Mouse (Mus musculus) lung, postnatal 10 days (tissue): Measurements from ENCODE around the gene Mutyh.

ENCODE experiments used
- DNase-seq: peaks from one replicate; pipeline ENCODE4 v3.0.0; 2021

The Mutyh gene

DNA sequence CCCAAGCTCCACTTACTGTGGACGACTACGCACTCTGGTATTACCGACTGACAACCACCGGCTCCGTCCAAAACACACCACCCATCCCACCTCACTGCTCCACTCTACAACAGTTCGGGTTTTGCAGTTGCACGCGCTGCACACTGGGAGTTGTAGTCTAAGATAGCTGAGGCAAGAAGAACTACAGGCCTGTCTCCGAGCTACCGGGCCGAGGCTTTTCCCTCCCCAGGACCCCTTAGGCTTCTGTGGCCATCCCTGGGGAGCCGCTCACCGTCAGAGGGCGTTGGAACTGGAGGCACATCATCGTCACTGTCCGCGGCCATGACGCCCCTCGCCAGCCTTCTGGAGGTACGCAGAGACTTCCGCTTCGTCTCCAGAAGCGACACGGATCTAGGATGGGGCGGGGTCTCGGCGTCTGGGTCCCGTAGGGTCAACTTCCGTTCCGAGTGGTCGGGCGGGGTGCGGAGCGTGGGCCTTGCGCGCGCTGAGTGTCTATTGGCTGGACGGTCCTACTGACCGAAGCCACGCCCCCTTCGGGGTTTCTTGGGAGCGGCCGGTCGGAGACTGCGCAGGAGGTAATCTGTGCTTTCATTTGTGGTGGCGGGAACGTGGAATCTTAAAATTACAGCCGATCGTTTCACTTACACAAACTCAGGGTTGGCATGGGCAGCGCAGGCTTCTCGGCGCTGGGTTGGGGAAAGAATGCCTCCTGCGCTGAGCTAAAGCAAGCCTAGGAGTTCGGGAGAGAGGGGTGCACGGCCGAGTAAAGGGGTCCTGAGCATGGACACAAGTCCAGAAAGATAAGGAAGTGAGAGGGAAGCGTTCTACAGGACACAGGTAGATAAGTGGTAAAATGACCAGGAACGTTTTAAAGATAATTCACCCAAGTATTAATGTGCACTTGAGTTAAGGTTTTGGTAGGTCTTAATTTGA lies at the start of gene Mutyh, which contains the start of gene Toe1:
Gene Mutyh, plus strand, starts transcription at position 527 of the 933 bp plus-strand sequence.
Gene Toe1, minus strand, starts transcription at position 444 of the 933 bp plus-strand sequence.
- DNase-seq: peak; percentile 97

DNA sequence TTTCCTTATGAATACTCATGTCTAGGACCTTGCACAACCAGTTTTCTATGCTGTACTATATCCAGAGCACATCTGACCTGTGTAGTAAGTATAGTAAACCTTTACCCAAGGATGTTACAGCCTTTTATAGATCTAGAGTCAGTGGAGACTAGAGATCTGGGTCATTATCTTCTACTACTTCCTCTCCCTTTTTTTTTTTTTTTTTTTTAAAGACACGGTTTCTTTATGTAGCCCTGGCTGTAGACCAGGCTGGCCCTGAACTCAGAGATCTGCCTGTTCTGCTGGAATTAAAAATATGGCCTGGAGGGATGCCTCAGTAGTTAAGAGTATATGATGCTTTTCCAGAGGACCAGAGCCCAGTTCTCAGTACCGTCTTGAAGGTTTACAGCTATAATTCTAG lies 45.6 kb upstream of the Mutyh start:
- no peak for DNase-seq

DNA sequence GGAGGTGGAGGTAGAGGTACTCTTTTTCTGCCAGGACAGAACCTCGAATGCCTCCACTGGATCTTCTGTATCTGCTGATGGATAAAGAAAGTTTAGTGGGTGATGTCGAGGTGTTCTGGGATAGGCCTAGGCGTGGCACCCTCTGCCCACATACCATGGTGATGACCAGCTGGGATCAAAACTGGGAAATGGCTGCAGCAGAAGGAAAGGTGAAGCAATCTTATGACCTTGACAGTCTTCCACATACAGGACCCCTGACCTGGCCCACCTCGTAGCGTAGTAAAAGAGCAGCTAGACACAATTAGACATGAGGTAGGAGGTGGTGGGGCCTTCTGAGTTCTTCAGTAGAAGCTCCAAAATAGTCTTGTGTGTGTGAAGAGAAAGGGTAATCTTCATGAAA lies 43.5 kb upstream of the Mutyh start:
- DNase-seq: no peak

DNA sequence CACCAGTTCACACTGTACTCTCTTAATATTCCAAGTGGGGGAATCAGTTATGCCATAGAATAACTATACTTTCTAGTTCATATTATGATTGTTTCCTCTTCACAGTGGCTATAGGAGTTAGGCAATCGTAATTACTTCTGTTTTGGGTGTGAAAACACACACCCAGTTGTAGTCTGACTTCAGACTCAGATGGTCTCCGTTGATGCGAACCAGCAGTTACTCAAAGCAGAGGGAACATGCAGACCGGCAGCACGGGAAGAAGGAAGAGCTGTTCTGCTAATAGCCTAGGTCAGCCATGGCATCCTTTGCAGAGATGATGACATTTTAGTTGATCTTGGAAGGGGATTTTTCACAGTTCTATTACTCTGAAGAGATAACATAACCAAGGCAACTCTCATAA lies 39.0 kb upstream of the Mutyh start:
- DNase-seq: no peak

DNA sequence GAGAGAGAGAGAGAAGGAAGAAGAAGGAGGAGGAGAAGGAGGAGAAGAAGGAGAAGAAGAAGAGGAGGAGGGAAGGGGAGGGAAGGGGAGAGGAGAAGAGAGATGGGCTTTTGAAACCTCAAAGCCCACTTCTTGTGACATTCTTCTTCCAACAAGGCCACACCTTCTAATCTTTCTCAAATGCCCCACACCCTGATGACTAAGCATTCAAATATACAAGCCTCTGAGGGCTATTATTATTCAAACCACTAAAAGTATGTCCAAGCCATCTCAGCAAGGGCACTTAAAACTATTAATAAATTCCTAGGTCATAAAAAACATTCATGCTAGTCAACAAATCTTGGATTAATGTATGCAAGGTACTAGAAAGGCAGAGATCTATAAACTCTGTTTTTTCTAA lies 38.5 kb upstream of the Mutyh start:
- DNase-seq: no peak

DNA sequence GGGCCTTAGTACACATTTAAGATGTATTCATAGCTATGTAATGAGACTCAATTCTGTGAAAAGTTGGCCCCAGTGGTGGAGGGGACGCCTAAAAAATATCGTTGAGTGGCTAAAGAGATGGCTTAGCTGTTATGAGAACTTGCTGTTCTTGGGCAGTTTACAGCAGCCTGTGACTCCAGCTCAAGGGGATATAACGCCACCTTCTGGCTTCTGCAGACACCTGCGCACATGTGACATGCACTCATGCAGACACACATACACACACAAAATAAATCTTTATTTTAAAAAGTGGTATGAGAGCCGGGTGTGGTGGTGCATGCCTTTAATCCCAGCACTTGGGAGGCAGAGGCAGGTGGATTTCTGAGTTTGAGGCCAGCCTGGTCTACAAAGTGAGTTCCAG lies 31.1 kb upstream of the Mutyh start:
- no peak for DNase-seq

DNA sequence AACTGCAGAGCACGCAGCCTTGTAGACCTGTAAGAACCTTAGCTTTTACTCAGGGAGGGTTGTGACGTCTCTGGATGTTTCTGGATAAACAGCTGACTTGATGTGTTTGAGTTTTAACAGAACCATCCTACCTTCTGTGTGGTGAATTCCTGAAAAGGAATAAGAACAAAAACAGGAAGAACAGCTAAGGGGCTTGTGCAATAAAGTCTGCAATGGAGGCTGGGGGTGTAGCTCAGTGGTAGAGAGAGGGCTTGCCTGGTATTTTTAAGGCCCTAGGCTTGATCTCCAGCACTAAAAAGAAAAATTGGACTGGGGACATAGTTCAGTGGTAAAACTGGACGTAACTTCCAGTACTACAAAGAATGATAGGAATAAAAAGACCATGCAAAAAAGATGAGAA lies 30.4 kb upstream of the Mutyh start:
- DNase-seq: no peak

DNA sequence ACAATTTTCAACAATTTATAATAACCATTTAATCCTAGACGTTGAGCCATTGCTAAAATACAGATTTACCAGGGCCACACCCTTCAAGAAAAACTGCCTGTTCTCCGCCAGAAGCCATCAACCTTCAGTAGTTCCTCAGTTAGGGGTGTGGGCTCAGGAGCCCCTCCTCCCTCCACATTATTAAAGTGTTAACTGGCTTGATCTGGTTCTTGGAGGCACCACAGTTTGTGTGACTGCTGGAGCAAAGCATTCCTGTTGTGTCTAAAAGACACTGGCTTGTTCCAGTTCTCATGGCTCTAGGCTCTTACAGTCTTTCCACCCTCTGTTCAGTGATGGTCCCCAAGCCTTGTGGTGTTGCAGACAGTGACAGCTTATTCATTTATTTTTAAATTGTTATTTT lies 27.0 kb upstream of the Mutyh start:
- DNase-seq: no peak

DNA sequence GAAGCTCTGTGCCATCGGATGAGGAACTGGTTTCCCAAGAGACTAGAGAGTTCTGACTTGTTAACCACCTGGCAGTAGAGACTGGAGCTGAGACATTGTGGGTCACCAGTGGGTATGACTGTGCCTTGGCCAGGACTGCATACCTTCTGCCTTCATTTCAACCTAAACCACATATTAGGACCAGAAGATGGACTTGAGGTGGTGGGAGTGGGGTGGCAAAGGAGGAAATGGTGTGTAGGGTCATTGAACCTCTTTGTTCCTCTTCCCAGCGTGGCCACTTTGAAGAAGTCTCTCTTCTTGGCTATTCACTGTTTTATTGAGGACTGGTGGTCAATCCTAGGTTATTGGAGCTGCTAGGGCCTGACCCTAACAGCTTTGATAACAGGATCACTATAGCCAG lies 26.2 kb upstream of the Mutyh start:
- DNase-seq: no peak

DNA sequence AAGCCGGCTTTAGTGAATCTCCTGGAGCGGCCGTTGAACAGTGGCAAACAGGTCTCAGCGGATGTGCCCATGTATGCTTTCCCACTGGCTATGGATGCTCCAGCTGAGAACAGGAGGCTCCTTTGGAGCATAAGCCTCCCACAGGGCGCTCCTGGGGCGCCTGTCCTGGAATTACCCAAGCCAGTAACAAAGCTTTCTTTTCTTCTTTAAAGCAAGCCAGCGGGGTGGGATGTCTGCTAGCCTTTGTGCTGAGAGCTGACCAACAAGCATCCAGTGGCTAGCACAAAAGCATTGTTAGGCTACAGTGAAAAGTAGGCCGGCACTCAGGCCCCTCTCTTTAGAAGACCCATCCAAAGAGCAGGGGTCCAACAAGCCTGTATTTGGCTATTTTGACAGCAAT lies 25.4 kb upstream of the Mutyh start:
- DNase-seq: no peak

DNA sequence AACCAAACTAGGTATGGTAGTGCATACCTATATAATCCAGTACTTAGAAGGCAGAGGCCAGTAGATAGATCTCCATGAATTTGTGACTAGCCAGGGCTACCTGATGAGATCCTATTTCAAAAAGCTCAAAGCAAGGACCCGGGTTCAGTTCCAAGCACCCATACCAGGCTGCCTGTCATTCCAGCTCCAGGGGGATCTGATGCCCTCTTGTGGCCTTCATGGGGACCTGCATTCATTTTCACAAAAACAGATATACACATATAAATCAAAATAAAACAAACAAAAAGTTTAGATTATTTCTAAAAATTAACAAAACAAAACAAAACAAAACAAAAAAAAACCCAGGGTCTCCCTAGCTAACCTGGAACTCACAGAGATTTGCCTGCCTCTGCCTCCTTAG lies 20.9 kb upstream of the Mutyh start:
- DNase-seq: no peak

DNA sequence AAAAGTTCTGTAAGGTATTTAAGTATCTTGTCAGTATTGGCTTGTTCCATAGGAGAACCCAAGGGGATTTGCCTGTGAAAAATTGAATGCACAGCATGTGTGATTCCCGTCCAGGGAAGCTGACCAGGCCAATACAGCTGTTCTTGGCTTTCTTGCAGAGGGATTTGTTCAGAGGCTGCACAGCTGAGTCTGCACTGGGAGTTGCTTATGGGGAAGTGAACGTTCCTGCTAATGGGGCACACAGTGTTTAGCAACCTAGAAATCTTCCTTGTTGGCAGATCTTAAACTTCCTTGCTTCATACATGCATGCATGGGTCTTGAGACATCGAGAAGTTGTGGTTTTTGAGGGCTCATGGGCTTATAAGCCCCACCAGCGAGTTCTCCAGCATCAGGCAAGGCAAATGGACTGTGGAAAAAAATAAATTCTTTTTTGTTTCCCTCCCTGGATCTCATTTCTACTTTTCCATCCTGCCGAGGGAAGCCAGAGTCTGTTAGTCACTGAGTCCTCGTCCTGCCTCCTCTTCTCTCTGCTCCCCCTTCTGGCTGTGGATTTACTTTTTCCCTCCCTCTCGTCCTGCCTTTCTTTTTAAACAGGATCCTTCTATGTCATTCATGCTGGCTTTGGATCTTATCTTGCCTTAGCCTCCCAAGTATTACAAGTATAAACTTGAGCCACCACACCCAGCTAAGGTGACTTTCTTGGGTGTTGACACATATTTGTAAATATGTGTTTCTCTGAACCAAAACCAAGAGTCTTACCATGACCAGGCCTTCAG lies 19.4 kb upstream of the Mutyh start:
- peak; percentile 37 for DNase-seq

DNA sequence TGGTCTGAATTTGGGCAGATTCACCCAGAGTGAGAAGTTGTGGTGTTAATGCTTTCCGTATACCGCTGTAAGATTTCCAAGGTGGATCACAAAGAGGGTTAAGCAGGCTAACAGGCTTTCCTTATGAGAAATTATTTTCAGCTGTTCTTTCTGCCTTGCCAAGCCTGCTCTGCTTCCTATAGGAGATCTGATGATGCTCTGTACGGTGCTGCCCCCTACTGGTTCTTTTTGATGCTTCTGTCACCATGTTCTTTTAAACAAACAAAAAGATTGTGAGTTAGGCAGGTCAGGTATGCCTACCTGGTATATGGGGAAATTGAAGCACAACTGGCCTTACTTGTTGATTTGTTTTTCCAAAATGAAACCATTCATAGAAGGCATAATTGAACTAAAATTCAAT lies 18.6 kb upstream of the Mutyh start:
- DNase-seq: peak; percentile 90

DNA sequence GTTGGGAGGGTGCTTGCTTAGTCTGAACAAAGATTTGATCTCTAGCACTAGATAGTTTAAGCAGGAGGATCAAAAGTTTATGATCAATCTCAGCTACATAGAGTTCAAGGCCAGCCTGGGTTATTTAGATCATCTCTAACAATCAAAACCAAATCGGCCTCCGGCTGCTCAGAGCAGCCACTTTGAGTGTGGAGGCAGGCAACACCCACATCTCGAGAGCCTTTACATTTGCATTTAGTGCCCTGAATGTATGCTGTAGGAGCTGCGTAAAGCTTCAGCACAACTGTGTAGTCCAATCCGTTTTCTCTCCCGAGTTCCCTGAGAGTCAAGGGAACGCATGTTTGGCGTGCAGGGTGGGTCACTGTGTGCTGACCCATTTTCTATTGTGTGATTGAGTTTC lies 15.1 kb upstream of the Mutyh start:
- DNase-seq: no peak

DNA sequence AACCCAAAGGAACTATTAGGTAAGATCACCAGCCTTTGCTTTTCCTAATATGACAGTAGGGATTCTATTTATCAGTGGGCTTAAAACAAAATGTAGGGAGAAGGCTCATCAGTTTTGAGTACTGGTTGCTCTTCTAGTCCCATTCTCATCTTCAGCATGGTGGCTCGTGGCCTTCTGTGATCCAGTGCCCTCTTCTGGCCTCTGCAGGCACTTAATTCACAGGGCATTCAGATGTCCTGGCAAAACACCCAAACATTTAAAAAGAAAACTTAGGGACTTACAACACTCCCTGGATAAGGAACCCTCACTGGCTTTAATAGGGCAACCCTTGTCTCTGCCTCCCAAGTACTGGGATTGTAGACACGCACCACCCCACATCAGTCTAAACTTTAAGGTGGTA lies 13.2 kb upstream of the Mutyh start:
- DNase-seq: no peak

DNA sequence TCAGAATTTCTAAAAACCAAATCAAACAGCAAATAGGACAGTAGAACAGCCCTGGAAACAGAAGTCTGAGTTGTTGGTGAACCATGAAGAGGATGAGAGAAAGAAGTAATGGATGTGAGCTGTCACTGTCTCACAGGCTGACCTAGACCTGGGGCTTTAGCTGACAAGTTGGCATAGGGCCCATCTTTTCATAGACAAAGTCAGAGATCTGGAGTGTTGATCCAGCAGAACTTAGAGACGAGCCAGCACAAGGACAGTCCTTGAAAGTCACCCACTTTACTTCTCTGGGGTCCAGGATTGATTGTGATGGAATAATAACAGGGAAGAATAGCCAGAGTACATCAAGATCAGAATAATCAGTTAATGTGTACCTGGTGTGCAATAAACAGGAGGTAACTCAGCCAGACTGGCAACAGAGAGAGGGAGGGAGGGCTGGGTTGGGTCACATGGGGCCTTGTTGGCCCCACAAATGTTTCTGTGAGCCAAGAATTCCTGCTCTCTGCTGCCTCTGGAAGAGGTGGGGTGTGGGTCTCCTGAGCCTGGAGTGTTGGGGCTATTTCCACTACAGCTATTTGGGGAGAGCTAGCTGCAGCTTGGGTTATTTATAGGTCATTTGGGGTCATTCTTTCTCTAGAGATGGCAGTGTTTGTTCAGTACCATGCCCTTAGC lies 10.9 kb upstream of the Mutyh start:
- no peak for DNase-seq

DNA sequence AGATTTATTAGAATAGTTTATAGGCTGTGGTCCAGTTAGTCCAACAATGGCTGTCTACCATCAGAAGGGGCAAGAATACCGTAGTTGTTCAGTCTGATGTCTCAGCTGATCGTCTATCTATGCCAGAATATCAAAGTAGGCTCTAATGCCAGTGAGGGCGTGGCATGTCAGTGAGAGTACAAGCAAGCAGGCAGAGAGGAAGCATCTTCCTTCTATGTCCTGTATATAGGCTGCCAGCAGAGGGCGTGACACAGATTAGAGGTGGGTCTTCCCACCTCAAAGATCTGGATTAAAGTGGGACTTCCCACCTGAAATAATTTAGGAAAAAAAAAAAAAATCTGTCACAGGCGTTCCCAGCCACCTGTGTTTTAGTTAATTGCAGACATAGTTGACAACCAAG lies 7.6 kb upstream of the Mutyh start:
- peak; percentile 36 for DNase-seq

DNA sequence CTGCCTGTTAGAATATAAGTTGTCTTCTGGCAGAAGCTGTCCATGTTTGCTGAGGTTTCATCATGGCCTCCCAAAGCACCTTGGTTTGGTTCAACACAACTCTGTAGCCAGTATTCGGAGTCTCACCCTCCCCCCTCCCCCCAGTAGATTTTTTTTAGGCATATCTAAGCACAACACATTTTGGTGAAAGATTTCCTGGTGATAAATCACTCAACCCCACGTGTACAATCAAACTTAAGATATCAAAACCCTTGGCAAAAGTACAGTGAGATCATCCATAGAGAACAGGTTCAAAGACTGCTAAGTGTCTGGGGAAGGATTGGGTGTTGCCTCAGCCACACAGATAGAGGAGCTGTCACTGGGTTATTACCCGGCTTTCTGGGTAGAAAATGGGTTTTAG lies 3.5 kb downstream of the Mutyh start:
- DNase-seq: no peak

DNA sequence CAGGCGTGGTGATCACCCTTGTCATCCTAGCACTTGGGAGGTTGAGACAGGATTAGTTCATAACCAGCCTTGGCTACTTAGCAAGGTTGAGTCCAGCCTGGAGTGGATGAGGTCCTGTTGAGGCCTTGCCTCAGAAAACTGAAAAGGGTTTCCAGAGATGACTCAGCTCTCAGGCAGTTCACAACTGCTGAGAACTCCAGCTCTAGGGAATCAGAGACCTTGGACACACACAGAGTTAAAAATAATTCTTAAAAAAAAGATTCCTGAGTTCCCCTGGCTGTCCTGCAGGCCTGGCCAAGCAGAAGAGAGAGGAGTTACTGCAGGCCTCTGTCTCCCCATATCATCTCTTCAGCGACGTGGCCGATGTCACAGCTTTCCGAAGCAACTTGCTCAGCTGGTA lies 7.8 kb downstream of the Mutyh start:
- no peak for DNase-seq

DNA sequence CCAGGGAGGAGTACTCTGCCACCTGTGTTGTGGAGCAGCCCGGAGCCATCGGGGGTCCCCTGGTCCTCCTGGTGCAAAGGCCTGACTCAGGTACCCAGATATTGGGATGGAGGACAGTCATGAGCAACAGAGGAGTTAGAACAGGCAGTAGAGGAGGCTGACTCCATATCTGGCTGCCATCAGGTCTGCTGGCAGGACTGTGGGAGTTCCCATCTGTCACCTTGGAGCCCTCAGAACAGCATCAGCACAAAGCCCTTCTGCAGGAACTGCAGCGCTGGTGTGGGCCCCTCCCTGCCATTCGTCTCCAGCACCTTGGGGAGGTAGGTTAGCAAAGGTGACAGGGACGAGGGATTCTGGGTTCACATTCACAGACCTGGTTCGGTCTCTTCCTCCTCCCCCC lies 10.0 kb downstream of the Mutyh start:
- no peak for DNase-seq

DNA sequence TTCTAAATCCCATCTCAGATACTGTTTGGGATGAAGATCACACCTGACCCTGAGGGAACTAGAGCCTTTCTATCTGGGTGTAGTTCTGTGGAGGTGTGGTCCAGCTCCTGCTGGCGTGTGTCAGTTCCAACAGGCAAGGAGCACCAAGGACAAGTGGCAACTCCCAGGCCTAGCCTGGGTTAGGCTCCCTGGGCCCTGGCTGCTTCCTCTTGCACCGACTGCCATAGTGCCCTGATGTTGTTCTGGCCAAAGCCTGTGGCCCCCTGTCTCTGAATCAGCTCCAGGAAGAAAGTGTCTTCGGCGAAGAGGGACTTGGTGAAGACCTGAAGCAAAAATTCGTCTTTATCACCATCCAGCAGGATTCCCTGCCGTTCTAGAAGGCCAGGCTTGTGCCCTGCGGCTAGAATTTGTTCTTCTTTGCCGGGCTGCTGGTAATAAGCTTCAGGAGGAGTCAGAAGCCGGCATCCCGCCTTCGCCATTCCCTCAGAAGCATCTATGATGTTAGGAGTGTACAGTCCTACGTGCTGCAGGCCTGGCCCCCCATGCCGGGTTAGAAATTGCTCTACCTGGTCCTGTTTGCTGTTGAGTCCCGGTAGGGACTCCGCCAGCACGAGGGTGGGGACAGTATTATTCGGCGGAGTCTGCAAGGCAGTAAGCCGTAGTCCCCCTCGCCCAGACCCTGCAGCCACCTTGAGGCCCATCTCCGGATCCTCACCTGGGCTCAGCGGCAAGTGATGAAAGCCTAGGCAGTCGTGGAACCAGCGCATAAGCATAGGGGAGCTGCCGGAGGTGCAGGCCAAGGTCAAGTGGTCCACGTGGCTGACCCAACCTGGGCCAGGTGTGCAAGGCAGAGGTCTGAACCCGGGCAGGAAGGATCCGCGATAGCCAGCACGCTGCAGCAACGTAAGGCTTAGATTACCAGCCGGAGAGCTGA lies 12.7 kb downstream of the Mutyh start:
- DNase-seq: no peak

DNA sequence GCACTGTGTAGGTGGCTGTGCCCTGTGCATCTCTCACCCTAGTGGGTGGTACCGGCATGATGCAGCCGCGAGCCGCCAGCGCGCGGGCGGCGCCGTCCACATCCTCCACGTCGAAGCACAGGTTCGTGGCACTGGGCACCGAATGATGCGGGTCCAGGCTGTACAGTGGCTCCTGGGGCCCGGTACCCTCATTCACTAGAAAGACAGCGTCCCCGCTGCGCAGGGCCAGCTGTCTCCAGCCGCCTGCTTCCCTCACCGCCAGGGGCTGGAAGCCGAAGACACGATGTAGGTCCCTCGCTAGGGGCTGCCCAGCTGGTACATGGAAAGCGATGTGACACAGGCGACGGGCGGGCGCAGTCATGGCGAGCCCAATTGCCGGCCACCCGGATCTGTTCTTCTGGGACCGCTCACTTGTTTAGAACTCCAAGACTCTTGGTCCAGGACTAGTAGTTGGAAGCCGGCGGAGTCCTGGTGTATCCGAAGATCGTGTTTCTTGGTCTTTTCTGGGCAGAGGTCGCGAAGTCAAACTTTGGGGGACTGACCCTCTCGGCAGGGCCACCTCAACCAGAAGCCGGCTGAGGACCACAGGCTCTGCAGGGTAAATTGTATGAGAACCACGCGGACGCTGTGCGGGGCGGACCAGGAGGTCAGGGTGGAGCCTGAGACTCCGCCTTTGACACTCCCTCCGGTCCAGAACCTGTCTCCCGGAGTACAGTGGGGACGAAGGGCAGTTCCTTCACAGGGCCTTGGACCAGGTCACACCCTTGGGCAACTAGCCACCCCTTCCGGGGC lies 13.6 kb downstream of the Mutyh start:
- DNase-seq: peak; percentile 84
